16 mouse cellular contexts compared by ENCODE assay signal in the genomic region with DNA sequence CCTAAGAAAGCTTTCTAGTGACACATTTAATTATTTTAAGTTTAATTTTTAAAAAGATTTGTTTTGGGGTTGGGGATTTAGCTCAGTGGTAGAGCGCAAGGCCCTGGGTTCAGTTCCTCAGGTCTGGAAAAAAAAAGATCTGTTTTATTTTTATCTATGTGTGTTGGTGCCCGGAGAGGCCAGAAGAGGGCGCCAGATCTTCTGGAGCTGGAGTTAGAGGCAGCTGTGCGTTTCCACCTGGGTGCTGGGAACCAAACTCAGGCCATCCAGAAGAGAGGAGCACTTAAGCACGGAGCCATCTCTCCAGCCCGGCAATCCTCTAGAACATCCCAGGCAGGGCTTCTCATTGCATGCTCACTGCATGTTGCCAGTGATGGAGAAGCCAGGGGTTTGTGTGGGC. TPM values are rescaled to one million over a fixed set of nuclear protein-coding genes. Genes with fewer than 3 reads are reported as not detected.
DNase-seq lines count a peak whose midpoint lies in the region; ATAC-seq and TF ChIP-seq lines count a peak whose summit lies in the region.
"Had no signal": no experiment of that assay in that cellular context is flagged by ENCODE, and none has a peak within 500 bp of the region (broad histone marks: within the 10 kb centered on the region; RNA-seq: fewer than 3 reads in every experiment).

No protein-coding gene starts in this region.

- no peaks in the 10 kb centered on the region for H3K27me3 ChIP-seq in kidney, adult 2 months (replicated peaks; ENCODE audit: control insufficient read depth, insufficient read depth, low read length)
- no peaks in the 10 kb centered on the region for H3K27me3 ChIP-seq in spleen, adult 2 months (ENCODE audit: control insufficient read depth, insufficient read depth, low read length)
- no peaks in the 10 kb centered on the region for H3K27me3 ChIP-seq in stomach, postnatal 0 days (ENCODE audit: control insufficient read depth, insufficient read depth, low read length)
- H3K27me3 ChIP-seq: embryonic facial prominence, embryonic 15.5 days; heart, embryonic 15.5 days; hindbrain, embryonic 12.5 days; limb, embryonic 15.5 days; midbrain, embryonic 15.5 days; neural tube, embryonic 13.5 days had no signal

- TF ChIP-seq POLR2A in kidney, adult 2 months (IDR thresholded peaks at IDR 0.05; ENCODE audit: low read depth, low read length): no peak
- TF ChIP-seq POLR2A in spleen, adult 2 months (IDR thresholded peaks at IDR 0.05; ENCODE audit: low read depth, low read length): no peak

- no peaks in the 10 kb centered on the region for H3K4me1 ChIP-seq in kidney, adult 2 months (ENCODE audit: control insufficient read depth, insufficient read depth, low read length)
- no peaks in the 10 kb centered on the region for H3K4me1 ChIP-seq in spleen, adult 2 months (ENCODE audit: control insufficient read depth, insufficient read depth, insufficient read length)
- no peaks in the 10 kb centered on the region for H3K4me1 ChIP-seq in stomach, postnatal 0 days (replicated peaks; ENCODE audit: control insufficient read depth, insufficient read depth)
- H3K4me1 ChIP-seq: embryonic facial prominence, embryonic 15.5 days had no signal

- no peaks in the 10 kb centered on the region; the same call in 1 of the 2 replicates for H3K36me3 ChIP-seq in kidney, adult 2 months (ENCODE audit: control insufficient read depth, insufficient read depth, low read length)
- H3K36me3 ChIP-seq in spleen, adult 2 months (ENCODE audit: control insufficient read depth, insufficient read depth, low read length): peaks cover 21% of the 10 kb centered on the region
- H3K36me3 ChIP-seq in stomach, postnatal 0 days (ENCODE audit: control insufficient read depth, insufficient read depth, low read length): peaks cover 23% of the 10 kb centered on the region

- no peak for TF ChIP-seq EP300 in stomach, postnatal 0 days (optimal IDR thresholded peaks at IDR 0.05)

- no peak overlapping the region for H3K4me3 ChIP-seq in kidney, adult 2 months (ENCODE audit: insufficient read depth, low read depth, low read length)
- H3K4me3 ChIP-seq in spleen, adult 2 months (ENCODE audit: extremely low read depth, insufficient read depth, insufficient read length): no peak overlapping the region
- H3K4me3 ChIP-seq in stomach, postnatal 0 days (ENCODE audit: low read depth, low read length): no peak overlapping the region
- H3K4me3 ChIP-seq: embryonic facial prominence, embryonic 15.5 days; heart, embryonic 15.5 days; hindbrain, embryonic 12.5 days; limb, embryonic 15.5 days; midbrain, embryonic 15.5 days; neural tube, embryonic 13.5 days had no signal

- H3K9me3 ChIP-seq in stomach, postnatal 0 days (ENCODE audit: control insufficient read depth, low read length): no peaks in the 10 kb centered on the region
- H3K9me3 ChIP-seq: embryonic facial prominence, embryonic 15.5 days; heart, embryonic 15.5 days; limb, embryonic 15.5 days; midbrain, embryonic 15.5 days; neural tube, embryonic 13.5 days had no signal

- 96% methylated on average over 6 of the region's 6 CpGs for WGBS in kidney, adult 2 months
- WGBS in spleen, adult 2 months: 96% methylated on average over 6 of the region's 6 CpGs
- 87% methylated on average over 6 of the region's 6 CpGs for WGBS in stomach, postnatal 0 days

- ATAC-seq in stomach, postnatal 0 days (ENCODE audit: low FRiP score, low TSS enrichment): no peak
- ATAC-seq: forebrain, embryonic 14.5 days; midbrain, embryonic 15.5 days had no signal

- no peak for DNase-seq in kidney, adult 2 months
- DNase-seq in kidney, adult 8-10 months: no peak
- DNase-seq in spleen, adult 2 months (ENCODE audit: low read depth in 1 of 2, low spot score in 2 of 2): no peak
- no peak for DNase-seq in spleen, postnatal 4 days (ENCODE audit: low spot score in 2 of 2)
- peak; percentile 56 for DNase-seq in ZHBTc4 (ENCODE audit: low read depth, low spot score)
- no peak for DNase-seq in stomach, postnatal 0 days (ENCODE audit: low spot score)
- no peak for DNase-seq in layer of hippocampus, adult 9-10 months (ENCODE audit: low spot score)
- DNase-seq: cerebellum, adult 11 months; gastrocnemius, postnatal 25 days had no signal

- H3K4me2 ChIP-seq in stomach, postnatal 0 days (replicated peaks; ENCODE audit: low read depth): no peak overlapping the region
- H3K4me2 ChIP-seq: embryonic facial prominence, embryonic 15.5 days; heart, embryonic 15.5 days; hindbrain, embryonic 12.5 days; limb, embryonic 15.5 days; midbrain, embryonic 15.5 days; neural tube, embryonic 13.5 days had no signal

- no peak overlapping the region for H3K27ac ChIP-seq in kidney, adult 2 months (ENCODE audit: insufficient read depth, low read depth, low read length)
- H3K27ac ChIP-seq in spleen, adult 2 months (ENCODE audit: insufficient read depth, low read length): no peak overlapping the region
- no peak overlapping the region for H3K27ac ChIP-seq in stomach, postnatal 0 days (replicated peaks)
- H3K27ac ChIP-seq: embryonic facial prominence, embryonic 15.5 days; heart, embryonic 15.5 days; hindbrain, embryonic 12.5 days; limb, embryonic 15.5 days; midbrain, embryonic 15.5 days; neural tube, embryonic 13.5 days had no signal

- H3K9ac ChIP-seq in stomach, postnatal 0 days (ENCODE audit: low read length): no peak overlapping the region
- H3K9ac ChIP-seq: embryonic facial prominence, embryonic 15.5 days; heart, embryonic 15.5 days; hindbrain, embryonic 12.5 days; limb, embryonic 15.5 days; midbrain, embryonic 15.5 days; neural tube, embryonic 13.5 days had no signal

- peak; percentile 22 for TF ChIP-seq CTCF in kidney, adult 2 months (conservative IDR thresholded peaks at IDR 0.05; ENCODE audit: insufficient read depth, insufficient read length, low read depth, low read length)
- TF ChIP-seq CTCF in spleen, adult 2 months (IDR thresholded peaks at IDR 0.05; ENCODE audit: extremely low read depth, insufficient read depth, insufficient read length, insufficient replicate concordance): 0 out of 2 replicates have a peak, but pooled peaks have one; percentile 4
- TF ChIP-seq CTCF in stomach, postnatal 0 days (IDR thresholded peaks at IDR 0.05; ENCODE audit: low read depth): peak; percentile 46

RNA-seq across cellular contexts. Expression of gene Pink1, which starts 9.7 kb away (rescaled TPM):
- polyA plus RNA-seq in kidney, adult 2 months (2012; rRNA removed): 226 and 272 TPM in 2 replicates
- 48.1 and 52.7 TPM in 2 replicates for polyA plus RNA-seq in spleen, adult 2 months (2012; rRNA removed)
- polyA plus RNA-seq in stomach, postnatal 0 days (2015; fragmentation: Nextera tagmentation; extraction: Ambion mirVana): 62.1 and 77.1 TPM in 2 replicates

RNA-seq across cellular contexts. Expression of gene Ddost, which starts 11.8 kb away (rescaled TPM):
- polyA plus RNA-seq in kidney, adult 2 months (2012; rRNA removed): 157 and 169 TPM in 2 replicates
- 106 and 138 TPM in 2 replicates for polyA plus RNA-seq in spleen, adult 2 months (2012; rRNA removed)
- polyA plus RNA-seq in stomach, postnatal 0 days (2015; fragmentation: Nextera tagmentation; extraction: Ambion mirVana): 253 and 258 TPM in 2 replicates

RNA-seq across cellular contexts. Expression of gene Cda, which starts 51.4 kb away (rescaled TPM):
- 394 and 454 TPM in 2 replicates for polyA plus RNA-seq in kidney, adult 2 months (2012; rRNA removed)
- polyA plus RNA-seq in spleen, adult 2 months (2012; rRNA removed): 0.33 TPM in 1 of 2 replicates, not detected in the other
- polyA plus RNA-seq in stomach, postnatal 0 days (2015; fragmentation: Nextera tagmentation; extraction: Ambion mirVana): 12.5 and 15.2 TPM in 2 replicates

Comparison
In these comparisons a context has a peak if more than half of its experiments do, and no peak if none do; other contexts are left out.
1. RNA of gene Cda, which starts 51.4 kb away (polyA plus RNA-seq): 394 to 454 TPM in kidney, adult 2 months; 12.5 to 15.2 TPM in stomach, postnatal 0 days and 0.33 TPM in spleen, adult 2 months; every median in the first group is over 10 times any median in the second.
2. Peak in every context shown above with its lines, with median percentiles within 50 percentile points of each other: CTCF ChIP-seq.